Mouse (Mus musculus): ENCODE results near the gene Olfr538. TPM values are rescaled to one million over a fixed set of nuclear protein-coding genes. Genes with fewer than 3 reads are reported as not detected.

Gene Olfr538
- total RNA-seq (2023; ENCODE audit: inconsistent age), result not detected in 4 replicates

GRCm38 (mm10) chr7:140567586-140567985, at the start of gene Olfr538:
Gene Olfr538 (plus strand): TSS chr7:140567886.

GRCm38 (mm10) chr7:140600969-140601368, 33.3 kb downstream of the Olfr538 start, which contains the start of gene Olfr46:
Gene Olfr46 (plus strand): TSS chr7:140601269.

Other genes with a start within 250 kb of the Olfr538 start
- gene Olfr525, start 247.0 kb upstream of the Olfr538 start, total RNA-seq (2023; ENCODE audit: inconsistent age), result not detected in 4 replicates
- not detected in 4 replicates for gene Olfr527, start 233.9 kb upstream of the Olfr538 start, total RNA-seq (2023; ENCODE audit: inconsistent age)
- gene Olfr60, start 206.2 kb upstream of the Olfr538 start, total RNA-seq (2023; ENCODE audit: inconsistent age), result not detected in 4 replicates
- not detected in 4 replicates for gene Olfr530, start 191.6 kb upstream of the Olfr538 start, total RNA-seq (2023; ENCODE audit: inconsistent age)
- gene Olfr531, start 165.0 kb upstream of the Olfr538 start, total RNA-seq (2023; ENCODE audit: inconsistent age), result not detected in 4 replicates
- gene Olfr532, start 146.2 kb upstream of the Olfr538 start, total RNA-seq (2023; ENCODE audit: inconsistent age), result not detected in 4 replicates
- gene Olfr533, start 104.5 kb upstream of the Olfr538 start, total RNA-seq (2023; ENCODE audit: inconsistent age), result not detected in 4 replicates
- gene Olfr535, start 83.7 kb upstream of the Olfr538 start, total RNA-seq (2023; ENCODE audit: inconsistent age), result not detected in 4 replicates
- not detected in 4 replicates for gene Olfr536, start 60.5 kb upstream of the Olfr538 start, total RNA-seq (2023; ENCODE audit: inconsistent age)
- not detected in 4 replicates for gene Olfr46, start 33.4 kb downstream of the Olfr538 start, total RNA-seq (2023; ENCODE audit: inconsistent age)
- not detected in 4 replicates for gene Olfr61, start 61.1 kb downstream of the Olfr538 start, total RNA-seq (2023; ENCODE audit: inconsistent age)
- gene Olfr53, start 78.6 kb downstream of the Olfr538 start, total RNA-seq (2023; ENCODE audit: inconsistent age), result not detected in 4 replicates
- gene Olfr539, start 92.0 kb downstream of the Olfr538 start, total RNA-seq (2023; ENCODE audit: inconsistent age), result not detected in 4 replicates
- not detected in 4 replicates for gene Olfr45, start 114.1 kb downstream of the Olfr538 start, total RNA-seq (2023; ENCODE audit: inconsistent age)
- gene Olfr541, start 129.4 kb downstream of the Olfr538 start, total RNA-seq (2023; ENCODE audit: inconsistent age), result not detected in 4 replicates
- not detected in 4 replicates for gene Cyp2e1, start 195.9 kb downstream of the Olfr538 start, total RNA-seq (2023; ENCODE audit: inconsistent age)
- not detected in 4 replicates for gene Syce1, start 220.0 kb downstream of the Olfr538 start, total RNA-seq (2023; ENCODE audit: inconsistent age)

Data from B cell, adult (primary cell).